Mouse (Mus musculus) liver, embryonic 13.5 days (tissue): ENCODE measurements around the gene Rab15. TPM values are rescaled to one million over a fixed set of nuclear protein-coding genes. Genes with fewer than 3 reads are reported as not detected.

Experiments used
- ATAC-seq: fragments of 200-750 bp; cut with Nextera tagmentation; 2 replicates; pipeline ENCODE4 v1.8.0; 2017; ENCODE audit warnings: low read depth, mild to moderate bottlenecking, moderate number of reproducible peaks, moderate library complexity
- DNase-seq: peaks from one replicate; pipeline ENCODE4 v3.0.0; 2022
- H3K27ac ChIP-seq: fragments of 300-500 bp; sonication (generic); 2 replicates; pipeline ENCODE4 v1.5.1; 2015; ENCODE audit warnings: moderate library complexity, mild to moderate bottlenecking, inconsistent platforms
- H3K27me3 ChIP-seq: fragments of 300-500 bp; sonication (generic); 2 replicates; pipeline ENCODE4 v1.6.1; 2015; ENCODE audit warnings: mild to moderate bottlenecking, inconsistent platforms
- H3K36me3 ChIP-seq: fragments of 300-500 bp; sonication (generic); 2 replicates; pipeline ENCODE4 v1.6.1; 2015; ENCODE audit warnings: mild to moderate bottlenecking, inconsistent platforms
- H3K4me1 ChIP-seq: fragments of 300-500 bp; sonication (generic); replicated peaks from 2 replicates; pipeline ENCODE4 v1.6.1; 2015; ENCODE audit warnings: inconsistent platforms
- H3K4me2 ChIP-seq: fragments of 300-500 bp; sonication (generic); 2 replicates; pipeline ENCODE4 v1.6.1; 2015; ENCODE audit warnings: inconsistent platforms, mild to moderate bottlenecking, moderate library complexity
- H3K4me3 ChIP-seq: fragments of 300-500 bp; sonication (generic); replicated peaks from 2 replicates; pipeline ENCODE4 v1.5.1; 2015; ENCODE audit warnings: mild to moderate bottlenecking, inconsistent platforms
- H3K9ac ChIP-seq: fragments of 300-500 bp; sonication (generic); 2 replicates; pipeline ENCODE4 v1.6.1; 2015; ENCODE audit warnings: mild to moderate bottlenecking, inconsistent platforms
- H3K9me3 ChIP-seq: fragments of 300-500 bp; sonication (generic); replicated peaks from 2 replicates; pipeline ENCODE4 v1.6.1; 2016; ENCODE audit warnings: inconsistent platforms
- WGBS: fragments of 180-500 bp; shearing (Covaris S2); methylation state at CpG from one replicate; pipeline ENCODE4 v1.1.7; 2015; ENCODE audit not compliant: insufficient replicate concordance; 5-methylcytosine and 5-hydroxymethylcytosine counted together
- polyA plus RNA-seq: library from polyadenylated mRNA; unstranded; fragments of >200 nt; fragmentation: Nextera tagmentation; extraction: Ambion mirVana; gene quantifications from 2 replicates; pipeline ENCODE4 v1.2.1, GENCODE M21; 2015

The Rab15 gene
- polyA plus RNA-seq, 1 experiment from 2014 or later: 0.41 TPM

DNA sequence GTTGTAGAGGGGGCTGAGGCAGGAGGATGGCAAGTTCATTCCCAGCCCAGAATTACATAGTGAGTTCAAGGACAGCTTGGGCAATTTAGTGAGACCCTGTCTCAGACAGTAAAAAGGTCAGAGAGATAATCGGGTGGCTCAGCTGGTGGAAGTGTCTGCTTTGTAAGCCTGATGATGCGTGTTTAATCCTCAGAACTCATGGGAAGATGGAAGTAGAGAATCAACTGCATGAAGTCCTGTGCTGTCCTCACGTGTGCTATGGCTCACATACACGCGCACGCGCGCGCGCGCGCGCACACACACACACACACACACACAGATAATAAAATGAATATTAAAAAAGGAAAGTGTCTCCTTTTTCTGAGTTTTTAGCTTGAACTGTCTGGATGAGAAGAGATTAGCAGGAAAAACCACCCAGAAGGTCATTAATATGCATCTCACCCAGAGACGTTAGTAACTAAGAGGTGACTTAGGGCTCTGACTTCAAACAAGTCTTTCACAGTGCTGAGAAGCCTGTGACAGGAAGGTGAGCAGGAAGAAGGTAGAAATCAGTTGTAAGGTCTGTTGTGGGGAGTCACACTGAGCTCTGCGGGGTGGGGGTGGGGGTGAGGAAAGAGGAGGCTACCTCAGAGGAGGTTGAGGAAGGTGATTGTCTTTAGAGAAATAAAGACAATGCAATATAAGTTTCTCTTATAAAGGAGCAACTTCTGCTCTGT lies 21.8 kb upstream of the Rab15 start:
- 84% methylated on average over 15 of the region's 15 CpGs for WGBS
- H3K9ac ChIP-seq: no peak overlapping the region
- H3K4me2 ChIP-seq: no peak overlapping the region
- H3K4me1 ChIP-seq: no peaks in the 10 kb centered on the region; the same call in 1 of the 2 replicates
- no peaks in the 10 kb centered on the region for H3K9me3 ChIP-seq
- H3K36me3 ChIP-seq: 0 out of 2 replicates have a peak, but pooled peaks cover 3% of the 10 kb centered on the region
- H3K27me3 ChIP-seq: no peaks in the 10 kb centered on the region
- ATAC-seq: no peak
- no peak overlapping the region for H3K27ac ChIP-seq
- H3K4me3 ChIP-seq: no peak overlapping the region
- no peak for DNase-seq

DNA sequence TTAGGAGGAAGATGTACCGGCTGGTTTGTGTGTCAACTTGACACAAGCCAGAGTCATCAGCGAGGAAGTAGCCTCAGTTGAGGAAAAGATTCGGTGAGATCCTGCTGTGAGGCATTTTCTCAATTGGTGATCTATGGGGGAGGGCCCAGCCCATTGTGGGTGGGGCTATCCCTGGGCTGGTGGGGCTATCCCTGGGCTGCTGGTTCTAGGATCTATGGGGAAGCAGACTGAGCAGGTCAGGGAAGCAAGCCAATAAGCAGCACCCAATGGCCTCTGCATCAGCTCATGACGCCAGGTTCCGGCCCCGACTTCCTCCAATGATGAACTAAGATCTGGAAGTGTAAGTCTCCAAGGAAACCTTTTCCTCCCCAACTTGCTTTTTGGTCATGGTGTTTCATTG lies 17.4 kb upstream of the Rab15 start:
- no peak for ATAC-seq
- 71% methylated on average over 6 of the region's 6 CpGs for WGBS

GRCm38 (mm10) chr12:76839298-76839697 lies 16.6 kb upstream of the Rab15 start:
- Histone ChIP-seq H3K27me3 (no peaks in the 10 kb centered on the region), H3K4me3 (no peak overlapping the region), H3K9me3 (no peaks in the 10 kb centered on the region), H3K27ac (no peak overlapping the region), H3K36me3 (0 out of 2 replicates have a peak, but pooled peaks cover 3% of the 10 kb centered on the region), H3K4me2 (no peak overlapping the region), H3K4me1 (peaks cover 17% of the 10 kb centered on the region), H3K9ac (no peak overlapping the region; the same call in 1 of the 2 replicates)
- DNase-seq: no peak
- WGBS: 81% methylated on average over 4 of the region's 4 CpGs
- ATAC-seq: no peak

More for the DNA sequence above, 17.4 kb upstream of the Rab15 start:
- Histone ChIP-seq H3K4me1 (peaks cover 17% of the 10 kb centered on the region), H3K27ac (no peak overlapping the region), H3K4me3 (no peak overlapping the region), H3K36me3 (0 out of 2 replicates have a peak, but pooled peaks cover 3% of the 10 kb centered on the region), H3K9me3 (no peaks in the 10 kb centered on the region), H3K4me2 (no peak overlapping the region), H3K27me3 (no peaks in the 10 kb centered on the region), H3K9ac (no peak overlapping the region)
- no peak for DNase-seq

DNA sequence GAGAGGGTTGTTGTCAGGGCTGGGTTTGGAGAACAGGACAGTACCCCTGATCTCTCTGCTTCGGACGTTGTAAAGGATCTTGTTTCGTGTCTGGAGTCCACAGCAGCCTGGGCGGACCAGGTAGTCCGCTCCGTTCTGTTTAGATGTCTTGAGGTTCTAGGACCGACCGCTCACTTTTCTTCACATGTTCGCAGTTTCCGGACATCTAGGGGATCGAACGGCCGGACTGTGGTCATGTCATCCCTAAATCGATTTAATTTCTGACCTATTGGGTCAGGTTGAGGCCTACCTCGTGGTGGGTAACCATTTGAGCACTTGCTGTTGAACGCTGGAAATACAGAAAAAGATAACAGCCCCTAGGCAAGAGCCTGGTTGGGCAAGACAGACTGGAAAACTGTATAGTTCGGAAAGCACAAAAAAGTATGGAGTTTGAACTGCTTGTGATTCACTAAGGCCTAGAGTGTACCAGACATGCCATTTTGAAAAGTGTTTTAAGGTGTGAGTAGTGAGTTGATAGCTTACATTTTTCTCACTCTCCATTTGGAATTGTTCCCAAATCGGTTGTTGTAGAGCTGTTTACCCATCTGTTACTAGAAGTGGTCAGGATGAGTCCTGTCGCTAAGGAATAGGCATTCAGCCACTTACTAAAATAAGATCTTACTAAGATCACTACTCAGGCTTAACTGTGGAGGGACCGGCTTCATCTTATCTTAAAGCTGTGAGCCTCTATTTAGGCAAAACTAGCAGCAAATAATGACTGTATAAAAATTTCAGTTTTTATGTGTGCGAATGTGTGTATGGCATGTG lies 15.3 kb upstream of the Rab15 start:
- DNase-seq (no peak), ATAC-seq (peak; percentile 30)
- peak overlapping the region; percentile 56 for H3K27ac ChIP-seq
- peak overlapping the region; percentile 75 for H3K4me2 ChIP-seq
- peak overlapping the region; percentile 79 for H3K9ac ChIP-seq
- no peaks in the 10 kb centered on the region for H3K27me3 ChIP-seq
- H3K4me3 ChIP-seq: peak overlapping the region; percentile 74
- 8% methylated on average over 21 of the region's 21 CpGs for WGBS
- H3K9me3 ChIP-seq: no peaks in the 10 kb centered on the region
- 0 out of 2 replicates have a peak, but pooled peaks cover 3% of the 10 kb centered on the region for H3K36me3 ChIP-seq
- peaks cover 17% of the 10 kb centered on the region for H3K4me1 ChIP-seq

- Histone ChIP-seq H3K27me3 (no peaks in the 10 kb centered on the region), H3K9ac (peak overlapping the region; percentile 79), H3K4me3 (peak overlapping the region; percentile 74), H3K4me1 (peaks cover 17% of the 10 kb centered on the region), H3K27ac (peak overlapping the region; percentile 56), H3K9me3 (no peaks in the 10 kb centered on the region), H3K4me2 (peak overlapping the region; percentile 75), H3K36me3 (no peaks in the 10 kb centered on the region)
- ATAC-seq (peak; percentile 99), DNase-seq (peak; percentile 94)
- under 1% methylated on average over 43 of the region's 43 CpGs for WGBS
Observed at GRCm38 (mm10) chr12:76837101-76837843, 14.6 kb upstream of the Rab15 start.

DNA sequence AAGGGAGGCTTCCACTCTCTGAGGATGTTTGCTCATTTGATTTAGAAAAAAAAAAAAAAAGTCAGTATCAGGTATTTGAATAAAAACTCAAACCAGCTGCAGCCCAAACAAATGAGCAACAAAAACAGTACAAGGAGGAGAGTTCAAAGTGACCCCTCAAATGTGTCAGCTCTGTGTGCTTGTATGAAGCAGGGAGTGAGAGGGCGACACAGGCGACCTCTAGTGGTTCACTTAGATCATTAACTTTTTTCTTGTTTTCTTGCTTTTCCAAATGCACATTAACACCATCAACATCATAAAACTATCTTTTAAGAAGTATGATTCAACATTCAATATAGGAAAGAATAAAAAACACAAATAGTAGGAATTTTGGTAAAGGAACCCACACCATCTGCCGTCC lies 10.0 kb upstream of the Rab15 start:
- H3K4me3 ChIP-seq: no peak overlapping the region
- H3K27me3 ChIP-seq: no peaks in the 10 kb centered on the region
- ATAC-seq (no peak), DNase-seq (no peak)
- WGBS: 6% methylated on average over 3 of the region's 3 CpGs
- no peak overlapping the region for H3K4me2 ChIP-seq
- H3K27ac ChIP-seq: no peak overlapping the region
- H3K36me3 ChIP-seq: no peaks in the 10 kb centered on the region
- peaks cover 4% of the 10 kb centered on the region; the same call in 1 of the 2 replicates for H3K4me1 ChIP-seq
- no peak overlapping the region for H3K9ac ChIP-seq
- H3K9me3 ChIP-seq: no peaks in the 10 kb centered on the region

- ATAC-seq: no peak
- 54% methylated on average over 4 of the region's 4 CpGs for WGBS
- H3K36me3 ChIP-seq: no peaks in the 10 kb centered on the region
- peaks cover 68% of the 10 kb centered on the region for H3K27me3 ChIP-seq
- no peak overlapping the region for H3K27ac ChIP-seq
- no peak overlapping the region for H3K4me3 ChIP-seq
- H3K4me1 ChIP-seq: peaks cover 6% of the 10 kb centered on the region
- no peak for DNase-seq
- no peak overlapping the region for H3K4me2 ChIP-seq
- no peaks in the 10 kb centered on the region for H3K9me3 ChIP-seq
- H3K9ac ChIP-seq: no peak overlapping the region
Observed at GRCm38 (mm10) chr12:76825283-76825682, 2.6 kb upstream of the Rab15 start.

GRCm38 (mm10) chr12:76822002-76822650 lies 582 bp downstream of the Rab15 start:
- H3K9ac ChIP-seq: peak overlapping the region; percentile 59
- H3K4me1 ChIP-seq: peaks cover 6% of the 10 kb centered on the region
- 2% methylated on average over 66 of the region's 66 CpGs for WGBS
- H3K9me3 ChIP-seq: no peaks in the 10 kb centered on the region
- DNase-seq (no peak), ATAC-seq (peak; percentile 26)
- H3K4me3 ChIP-seq: peak overlapping the region; percentile 58
- H3K27ac ChIP-seq: no peak overlapping the region
- peak overlapping the region; percentile 76 for H3K4me2 ChIP-seq
- H3K27me3 ChIP-seq: peaks cover 93% of the 10 kb centered on the region
- no peaks in the 10 kb centered on the region for H3K36me3 ChIP-seq

DNA sequence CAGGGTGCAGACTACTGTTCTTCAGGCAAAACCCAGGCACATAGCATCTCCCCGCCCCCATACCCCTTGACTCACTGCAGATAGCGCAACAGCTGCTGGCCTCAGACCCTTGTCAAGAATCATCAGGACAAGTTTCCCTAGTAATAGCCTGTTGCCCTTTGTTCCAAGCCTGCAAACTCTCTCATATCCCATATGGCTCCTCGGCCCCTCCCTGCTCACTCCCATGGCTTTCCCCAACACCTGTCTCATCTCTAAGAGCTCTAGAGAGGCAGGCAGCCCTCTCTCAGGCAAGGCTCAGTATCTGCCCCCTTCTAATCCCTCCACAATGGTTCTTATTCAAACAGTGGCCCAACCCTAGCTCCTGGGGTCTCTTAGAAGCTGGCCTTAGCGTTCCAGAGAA lies 2.1 kb downstream of the Rab15 start:
- Histone ChIP-seq H3K4me2 (no peak overlapping the region), H3K4me1 (peaks cover 6% of the 10 kb centered on the region), H3K9me3 (no peaks in the 10 kb centered on the region), H3K4me3 (no peak overlapping the region), H3K27ac (no peak overlapping the region), H3K36me3 (no peaks in the 10 kb centered on the region), H3K9ac (no peak overlapping the region), H3K27me3 (peaks cover 86% of the 10 kb centered on the region)
- no peak for DNase-seq
- WGBS: 49% methylated on average over 4 of the region's 4 CpGs
- ATAC-seq: no peak

- WGBS: 71% methylated on average over 6 of the region's 6 CpGs
- H3K9ac ChIP-seq: no peak overlapping the region
- H3K27me3 ChIP-seq: peaks cover 78% of the 10 kb centered on the region
Observed at GRCm38 (mm10) chr12:76819816-76820215, 2.9 kb downstream of the Rab15 start.

More at GRCm38 (mm10) chr12:76819816-76820215, 2.9 kb downstream of the Rab15 start:
- H3K27ac ChIP-seq: no peak overlapping the region
- no peak for DNase-seq
- no peaks in the 10 kb centered on the region for H3K9me3 ChIP-seq
- no peak overlapping the region for H3K4me2 ChIP-seq
- ATAC-seq: no peak
- H3K4me1 ChIP-seq: peaks cover 6% of the 10 kb centered on the region
- H3K4me3 ChIP-seq: no peak overlapping the region
- H3K36me3 ChIP-seq: no peaks in the 10 kb centered on the region
